Mouse (Mus musculus) liver, embryonic 13.5 days (tissue): ENCODE measurements around the gene Cd72. TPM values are rescaled to one million over a fixed set of nuclear protein-coding genes. Genes with fewer than 3 reads are reported as not detected.

Experiments
- ATAC-seq: fragments of 200-750 bp; cut with Nextera tagmentation; 2 replicates; pipeline ENCODE4 v1.8.0; 2017; ENCODE audit warnings: low read depth, mild to moderate bottlenecking, moderate number of reproducible peaks, moderate library complexity
- DNase-seq: peaks from one replicate; pipeline ENCODE4 v3.0.0; 2022
- H3K27ac ChIP-seq: fragments of 300-500 bp; sonication (generic); 2 replicates; pipeline ENCODE4 v1.5.1; 2015; ENCODE audit warnings: moderate library complexity, mild to moderate bottlenecking, inconsistent platforms
- H3K27me3 ChIP-seq: fragments of 300-500 bp; sonication (generic); 2 replicates; pipeline ENCODE4 v1.6.1; 2015; ENCODE audit warnings: mild to moderate bottlenecking, inconsistent platforms
- H3K36me3 ChIP-seq: fragments of 300-500 bp; sonication (generic); 2 replicates; pipeline ENCODE4 v1.6.1; 2015; ENCODE audit warnings: mild to moderate bottlenecking, inconsistent platforms
- H3K4me1 ChIP-seq: fragments of 300-500 bp; sonication (generic); replicated peaks from 2 replicates; pipeline ENCODE4 v1.6.1; 2015; ENCODE audit warnings: inconsistent platforms
- H3K4me2 ChIP-seq: fragments of 300-500 bp; sonication (generic); 2 replicates; pipeline ENCODE4 v1.6.1; 2015; ENCODE audit warnings: inconsistent platforms, mild to moderate bottlenecking, moderate library complexity
- H3K4me3 ChIP-seq: fragments of 300-500 bp; sonication (generic); replicated peaks from 2 replicates; pipeline ENCODE4 v1.5.1; 2015; ENCODE audit warnings: mild to moderate bottlenecking, inconsistent platforms
- H3K9ac ChIP-seq: fragments of 300-500 bp; sonication (generic); 2 replicates; pipeline ENCODE4 v1.6.1; 2015; ENCODE audit warnings: mild to moderate bottlenecking, inconsistent platforms
- H3K9me3 ChIP-seq: fragments of 300-500 bp; sonication (generic); replicated peaks from 2 replicates; pipeline ENCODE4 v1.6.1; 2016; ENCODE audit warnings: inconsistent platforms
- WGBS: fragments of 180-500 bp; shearing (Covaris S2); methylation state at CpG from one replicate; pipeline ENCODE4 v1.1.7; 2015; ENCODE audit not compliant: insufficient replicate concordance; 5-methylcytosine and 5-hydroxymethylcytosine counted together
- polyA plus RNA-seq: library from polyadenylated mRNA; unstranded; fragments of >200 nt; fragmentation: Nextera tagmentation; extraction: Ambion mirVana; gene quantifications from 2 replicates; pipeline ENCODE4 v1.2.1, GENCODE M21; 2015

Gene Cd72
- polyA plus RNA-seq, 1 experiment from 2014 or later: 0.70 TPM

- ATAC-seq (no peak), DNase-seq (no peak)
- no peaks in the 10 kb centered on the region for H3K36me3 ChIP-seq
- H3K4me1 ChIP-seq: no peaks in the 10 kb centered on the region
- no peak overlapping the region for H3K27ac ChIP-seq
- no peaks in the 10 kb centered on the region for H3K9me3 ChIP-seq
- H3K9ac ChIP-seq: no peak overlapping the region
- 73% methylated on average over 31 of the region's 31 CpGs for WGBS
- H3K4me2 ChIP-seq: no peak overlapping the region
- H3K27me3 ChIP-seq: peaks cover 10% of the 10 kb centered on the region; the same call in 1 of the 2 replicates
- H3K4me3 ChIP-seq: no peak overlapping the region
Observed at GRCm38 (mm10) chr4:43399391-43400131, 54.9 kb downstream of the Cd72 start.

GRCm38 (mm10) chr4:43398829-43399331 lies 55.5 kb downstream of the Cd72 start:
- Histone ChIP-seq H3K36me3 (no peaks in the 10 kb centered on the region), H3K9ac (no peak overlapping the region), H3K4me1 (peaks cover 4% of the 10 kb centered on the region; the same call in 1 of the 2 replicates), H3K9me3 (no peaks in the 10 kb centered on the region), H3K4me2 (no peak overlapping the region), H3K27ac (no peak overlapping the region), H3K27me3 (peaks cover 8% of the 10 kb centered on the region; the same call in 1 of the 2 replicates), H3K4me3 (no peak overlapping the region)
- no peak for DNase-seq
- no peak for ATAC-seq
- 43% methylated on average over 17 of the region's 17 CpGs for WGBS

GRCm38 (mm10) chr4:43398014-43398413 lies 56.4 kb downstream of the Cd72 start:
- no peak overlapping the region for H3K4me2 ChIP-seq
- ATAC-seq (no peak), DNase-seq (no peak)
- H3K4me3 ChIP-seq: no peak overlapping the region
- no peak overlapping the region for H3K9ac ChIP-seq
- H3K36me3 ChIP-seq: no peaks in the 10 kb centered on the region
- H3K27me3 ChIP-seq: peaks cover 8% of the 10 kb centered on the region; the same call in 1 of the 2 replicates
- no peak overlapping the region for H3K27ac ChIP-seq
- H3K9me3 ChIP-seq: no peaks in the 10 kb centered on the region
- WGBS: 69% methylated on average over 4 of the region's 4 CpGs
- peaks cover 5% of the 10 kb centered on the region; the same call in 1 of the 2 replicates for H3K4me1 ChIP-seq

Other genes with a start within 250 kb of the Cd72 start
- 0.09 and 0.12 TPM in 2 replicates for gene Atp8b5, start 187.5 kb downstream of the Cd72 start, polyA plus RNA-seq
- 0.75 and 0.82 TPM in 2 replicates for gene Rusc2, start 72.6 kb downstream of the Cd72 start, polyA plus RNA-seq
- gene Fam166b, start 25.5 kb downstream of the Cd72 start, polyA plus RNA-seq: not detected in 2 replicates
- gene Tesk1, start 12.7 kb downstream of the Cd72 start, polyA plus RNA-seq: 0.95 and 0.98 TPM in 2 replicates
- gene Sit1, start 29.1 kb upstream of the Cd72 start, polyA plus RNA-seq: not detected in 2 replicates
- 34.2 and 34.3 TPM in 2 replicates for gene Ccdc107, start 38.3 kb upstream of the Cd72 start, polyA plus RNA-seq
- 29.4 and 35.8 TPM in 2 replicates for gene Arhgef39, start 45.1 kb upstream of the Cd72 start, polyA plus RNA-seq
- 0.85 and 1.0 TPM in 2 replicates for gene Car9, start 52.3 kb upstream of the Cd72 start, polyA plus RNA-seq
- gene Tpm2, start 69.1 kb upstream of the Cd72 start, polyA plus RNA-seq: 28.8 and 31.9 TPM in 2 replicates
- 20.6 and 21.9 TPM in 2 replicates for gene Creb3, start 107.7 kb upstream of the Cd72 start, polyA plus RNA-seq
- gene Tln1, start 108.1 kb upstream of the Cd72 start, polyA plus RNA-seq: 38.6 and 42.4 TPM in 2 replicates
- gene Rgp1, start 124.1 kb upstream of the Cd72 start, polyA plus RNA-seq: 13.8 and 15.1 TPM in 2 replicates
- 16.5 and 18.1 TPM in 2 replicates for gene Gba2, start 124.2 kb upstream of the Cd72 start, polyA plus RNA-seq
- gene Msmp, start 129.9 kb upstream of the Cd72 start, polyA plus RNA-seq: 0.60 TPM in 1 of 2 replicates, not detected in the other
- 0.80 and 0.89 TPM in 2 replicates for gene Npr2, start 177.3 kb upstream of the Cd72 start, polyA plus RNA-seq
- gene Spag8, start 199.0 kb upstream of the Cd72 start, polyA plus RNA-seq: 0.10 and 0.12 TPM in 2 replicates
- 66.4 and 66.9 TPM in 2 replicates for gene Hint2, start 201.8 kb upstream of the Cd72 start, polyA plus RNA-seq
- 0.19 and 0.23 TPM in 2 replicates for gene Tmem8b, start 214.3 kb upstream of the Cd72 start, polyA plus RNA-seq
- 1.3 and 1.8 TPM in 2 replicates for gene Fam221b, start 214.5 kb upstream of the Cd72 start, polyA plus RNA-seq
- gene Olfr70, start 246.2 kb upstream of the Cd72 start, polyA plus RNA-seq: not detected in 2 replicates